Mouse (Mus musculus) ES-Bruce4 (cell line): ENCODE data around the gene Elp4.

Experiments
- CTCF ChIP-seq: IDR thresholded peaks from one replicate; pipeline ENCODE4 v1.8.1; 2011; ENCODE audit warnings: low read depth, low read length
- POLR2A ChIP-seq: IDR thresholded peaks from one replicate; pipeline ENCODE4 v1.8.1; 2011; ENCODE audit warnings: low read length; ENCODE audit not compliant: insufficient read depth

GRCm38 (mm10) chr2:105910611-105911010 is 6.2 kb upstream of the Elp4 start:
- no peak for TF ChIP-seq POLR2A
- no peak for TF ChIP-seq CTCF
